In genomic region chr4:125020780-125021538, GRCm38 (mm10) we compare ENCODE assay signal across 10 mouse cellular contexts. TPM values are rescaled to one million over a fixed set of nuclear protein-coding genes. Genes with fewer than 3 reads are reported as not detected.
A peak's percentile ranks its signal among the peaks of the same experiment; 100 is the strongest.
DNase-seq lines count a peak whose midpoint lies in the region; ATAC-seq and TF ChIP-seq lines count a peak whose summit lies in the region.
"Had no signal": no experiment of that assay in that cellular context is flagged by ENCODE, and none has a peak within 500 bp of the region (broad histone marks: within the 10 kb centered on the region; RNA-seq: fewer than 3 reads in every experiment).

No protein-coding gene starts in this region.

- no peak overlapping the region for H3K27ac ChIP-seq in hindbrain, embryonic 14.5 days
- no peak overlapping the region for H3K27ac ChIP-seq in hindbrain, embryonic 13.5 days
- no peak overlapping the region for H3K27ac ChIP-seq in testis, adult 2 months (ENCODE audit: control insufficient read depth, insufficient read depth, low read depth, low read length)
- no peak overlapping the region for H3K27ac ChIP-seq in embryonic facial prominence, embryonic 10.5 days (replicated peaks)
- H3K27ac ChIP-seq: heart, embryonic 15.5 days had no signal

- no peak overlapping the region for H3K4me2 ChIP-seq in hindbrain, embryonic 14.5 days (replicated peaks)
- no peak overlapping the region for H3K4me2 ChIP-seq in hindbrain, embryonic 13.5 days
- H3K4me2 ChIP-seq: heart, embryonic 15.5 days; midbrain, embryonic 11.5 days had no signal

- WGBS in hindbrain, embryonic 14.5 days, result 34% methylated on average over 11 of the region's 11 CpGs
- WGBS in hindbrain, embryonic 13.5 days, result 34% methylated on average over 11 of the region's 11 CpGs
- 32% methylated on average over 11 of the region's 11 CpGs for WGBS in embryonic facial prominence, embryonic 10.5 days

- DNase-seq in hindbrain, embryonic 14.5 days (ENCODE audit: low spot score), result peak; percentile 48
- no peak for DNase-seq in testis, postnatal 10 days (ENCODE audit: low spot score)
- peak; percentile 47 for DNase-seq in embryonic facial prominence, embryonic 10.5 days (ENCODE audit: low spot score)
- DNase-seq in splenic B cell, adult 2 months (ENCODE audit: low read depth, low spot score), result peak; percentile 10
- DNase-seq in yolk sac, embryonic 10.5 days (ENCODE audit: low spot score), result no peak
- DNase-seq in adrenal gland, postnatal 10 days, result no peak

- H3K9me3 ChIP-seq in hindbrain, embryonic 14.5 days (ENCODE audit: control insufficient read depth, low read length), result no peaks in the 10 kb centered on the region
- no peaks in the 10 kb centered on the region for H3K9me3 ChIP-seq in hindbrain, embryonic 13.5 days
- no peaks in the 10 kb centered on the region for H3K9me3 ChIP-seq in embryonic facial prominence, embryonic 10.5 days
- H3K9me3 ChIP-seq: heart, embryonic 15.5 days had no signal

- TF ChIP-seq POLR2A in testis, adult 2 months (IDR thresholded peaks at IDR 0.05; ENCODE audit: control insufficient read depth, low read depth, low read length), result no peak

- no peak overlapping the region for H3K4me3 ChIP-seq in hindbrain, embryonic 14.5 days (replicated peaks; ENCODE audit: low read length)
- H3K4me3 ChIP-seq in hindbrain, embryonic 13.5 days, result no peak overlapping the region
- H3K4me3 ChIP-seq in testis, adult 2 months (ENCODE audit: control insufficient read depth, low read depth, low read length), result no peak overlapping the region
- H3K4me3 ChIP-seq in embryonic facial prominence, embryonic 10.5 days, result no peak overlapping the region
- H3K4me3 ChIP-seq: heart, embryonic 15.5 days had no signal

- no peaks in the 10 kb centered on the region for H3K4me1 ChIP-seq in hindbrain, embryonic 14.5 days (replicated peaks; ENCODE audit: control insufficient read depth, insufficient read depth, low read length)
- H3K4me1 ChIP-seq in hindbrain, embryonic 13.5 days (replicated peaks), result no peaks in the 10 kb centered on the region
- H3K4me1 ChIP-seq in testis, adult 2 months (ENCODE audit: control insufficient read depth, insufficient read depth, low read length), result peaks cover 2% of the 10 kb centered on the region
- no peaks in the 10 kb centered on the region; the same call in 1 of the 2 replicates for H3K4me1 ChIP-seq in embryonic facial prominence, embryonic 10.5 days
- H3K4me1 ChIP-seq: heart, embryonic 15.5 days had no signal

- ATAC-seq in hindbrain, embryonic 14.5 days (ENCODE audit: low FRiP score), result no peak
- ATAC-seq in hindbrain, embryonic 13.5 days (ENCODE audit: low FRiP score), result no peak

- no peak overlapping the region for H3K9ac ChIP-seq in hindbrain, embryonic 14.5 days
- H3K9ac ChIP-seq in hindbrain, embryonic 13.5 days, result no peak overlapping the region
- H3K9ac ChIP-seq: heart, embryonic 15.5 days had no signal

- TF ChIP-seq CTCF in testis, adult 2 months (IDR thresholded peaks at IDR 0.05; ENCODE audit: control insufficient read depth, insufficient read depth, insufficient replicate concordance, low read depth, low read length), result peak; percentile 17; the same call in 1 of the 2 replicates

- H3K36me3 ChIP-seq in hindbrain, embryonic 14.5 days (replicated peaks; ENCODE audit: control insufficient read depth, insufficient read depth), result no peaks in the 10 kb centered on the region
- H3K36me3 ChIP-seq in hindbrain, embryonic 13.5 days, result no peaks in the 10 kb centered on the region
- no peaks in the 10 kb centered on the region for H3K36me3 ChIP-seq in testis, adult 2 months (ENCODE audit: control insufficient read depth, insufficient read depth, low read length)
- no peaks in the 10 kb centered on the region for H3K36me3 ChIP-seq in embryonic facial prominence, embryonic 10.5 days (replicated peaks)
- H3K36me3 ChIP-seq in splenic B cell, adult 2 months (ENCODE audit: control insufficient read depth, insufficient read depth, low read length, poor library complexity, severe bottlenecking), result no peaks in the 10 kb centered on the region
- H3K36me3 ChIP-seq: heart, embryonic 15.5 days had no signal

- H3K27me3 ChIP-seq in hindbrain, embryonic 14.5 days (ENCODE audit: control insufficient read depth, insufficient read depth, low read length), result no peaks in the 10 kb centered on the region
- peaks cover 15% of the 10 kb centered on the region; the same call in 1 of the 2 replicates for H3K27me3 ChIP-seq in hindbrain, embryonic 13.5 days
- no peaks in the 10 kb centered on the region for H3K27me3 ChIP-seq in testis, adult 2 months (ENCODE audit: control insufficient read depth, insufficient read depth, low read length)
- peaks cover 35% of the 10 kb centered on the region for H3K27me3 ChIP-seq in embryonic facial prominence, embryonic 10.5 days (replicated peaks; ENCODE audit: low read depth, poor library complexity, severe bottlenecking)
- no peaks in the 10 kb centered on the region for H3K27me3 ChIP-seq in splenic B cell, adult 2 months (ENCODE audit: control insufficient read depth, insufficient read depth, low read length, poor library complexity, severe bottlenecking)

RNA-seq across cellular contexts. Expression of gene Gnl2, which starts 4.6 kb away (rescaled TPM):
- polyA plus RNA-seq in hindbrain, embryonic 14.5 days (2014; fragmentation: Nextera tagmentation; extraction: Ambion mirVana), result 81.6 and 86.1 TPM in 2 replicates
- 90.6 and 95.9 TPM in 2 replicates for polyA plus RNA-seq in hindbrain, embryonic 13.5 days (2015; fragmentation: Nextera tagmentation; extraction: Ambion mirVana)
- 24.5 and 25.3 TPM in 2 replicates for polyA plus RNA-seq in testis, adult 2 months (2012; rRNA removed)
- 93.7 and 101 TPM in 2 replicates for polyA plus RNA-seq in embryonic facial prominence, embryonic 10.5 days (2016; fragmentation: Nextera tagmentation; extraction: Ambion mirVana)
- total RNA-seq in adrenal gland, postnatal 10 days (2021), result 10 to 100 TPM; 51.9 to 55.5 TPM

RNA-seq across cellular contexts. Expression of gene Rspo1, which starts 34.7 kb away (rescaled TPM):
- 1.2 and 1.9 TPM in 2 replicates for polyA plus RNA-seq in hindbrain, embryonic 14.5 days (2014; fragmentation: Nextera tagmentation; extraction: Ambion mirVana)
- polyA plus RNA-seq in hindbrain, embryonic 13.5 days (2015; fragmentation: Nextera tagmentation; extraction: Ambion mirVana), result 2.5 and 4.1 TPM in 2 replicates
- polyA plus RNA-seq in testis, adult 2 months (2012; rRNA removed), result 1.1 and 1.7 TPM in 2 replicates
- polyA plus RNA-seq in embryonic facial prominence, embryonic 10.5 days (2016; fragmentation: Nextera tagmentation; extraction: Ambion mirVana), result 8.2 TPM in 2 replicates
- total RNA-seq in adrenal gland, postnatal 10 days (2021), result 1 to 10 TPM; 5.2 to 6.0 TPM

RNA-seq across cellular contexts. Expression of gene Dnali1, which starts 44.5 kb away (rescaled TPM):
- polyA plus RNA-seq in hindbrain, embryonic 14.5 days (2014; fragmentation: Nextera tagmentation; extraction: Ambion mirVana), result 1.5 and 1.8 TPM in 2 replicates
- 0.79 and 1.8 TPM in 2 replicates for polyA plus RNA-seq in hindbrain, embryonic 13.5 days (2015; fragmentation: Nextera tagmentation; extraction: Ambion mirVana)
- 185 and 189 TPM in 2 replicates for polyA plus RNA-seq in testis, adult 2 months (2012; rRNA removed)
- 0.20 and 0.22 TPM in 2 replicates for polyA plus RNA-seq in embryonic facial prominence, embryonic 10.5 days (2016; fragmentation: Nextera tagmentation; extraction: Ambion mirVana)
- total RNA-seq in adrenal gland, postnatal 10 days (2021), result not detected

RNA-seq across cellular contexts. Expression of gene Snip1, which starts 45.5 kb away (rescaled TPM):
- 23.7 and 26.2 TPM in 2 replicates for polyA plus RNA-seq in hindbrain, embryonic 14.5 days (2014; fragmentation: Nextera tagmentation; extraction: Ambion mirVana)
- 23.7 and 24.3 TPM in 2 replicates for polyA plus RNA-seq in hindbrain, embryonic 13.5 days (2015; fragmentation: Nextera tagmentation; extraction: Ambion mirVana)
- polyA plus RNA-seq in testis, adult 2 months (2012; rRNA removed), result 17.2 and 19.1 TPM in 2 replicates
- polyA plus RNA-seq in embryonic facial prominence, embryonic 10.5 days (2016; fragmentation: Nextera tagmentation; extraction: Ambion mirVana), result 34.9 and 35.1 TPM in 2 replicates
- total RNA-seq in adrenal gland, postnatal 10 days (2021), result 10 to 100 TPM; 15.5 to 16.7 TPM

Comparison
In these comparisons a context has a peak if more than half of its experiments do, and no peak if none do; other contexts are left out.
1. DNase-seq: peak in hindbrain, embryonic 14.5 days (single experiment), embryonic facial prominence, embryonic 10.5 days (single experiment) and splenic B cell, adult 2 months (single experiment); none in testis, postnatal 10 days (single experiment), yolk sac, embryonic 10.5 days (single experiment) and adrenal gland, postnatal 10 days (single experiment).
2. RNA of gene Dnali1, which starts 44.5 kb away (polyA plus RNA-seq): 185 to 189 TPM in testis, adult 2 months; 1.5 to 1.8 TPM in hindbrain, embryonic 14.5 days, 0.79 to 1.8 TPM in hindbrain, embryonic 13.5 days and 0.20 to 0.22 TPM in embryonic facial prominence, embryonic 10.5 days; every median in the first group is over 10 times any median in the second.